14 mouse cellular contexts compared by ENCODE assay signal in genomic region chr3:27288909-27289308, GRCm38 (mm10). TPM values are rescaled to one million over a fixed set of nuclear protein-coding genes. Genes with fewer than 3 reads are reported as not detected.
DNase-seq lines count a peak whose midpoint lies in the region; ATAC-seq and TF ChIP-seq lines count a peak whose summit lies in the region.
"Had no signal": no experiment of that assay in that cellular context is flagged by ENCODE, and none has a peak within 500 bp of the region (broad histone marks: within the 10 kb centered on the region; RNA-seq: fewer than 3 reads in every experiment).

No protein-coding gene starts in this region.

- intact Hi-C loops in heart, postnatal 14 days (cut with DNase I): loop anchor here (1.0 kb wide), 1 partner anchor 31 kb away; no protein-coding TSS in a partner anchor

- ATAC-seq in granulocyte monocyte progenitor cell, adult 5-6 weeks (replicated peaks; ENCODE audit: poor library complexity, severe bottlenecking): no peak
- ATAC-seq: forebrain, embryonic 16.5 days had no signal

- no peak for DNase-seq in layer of hippocampus, adult 2 months (ENCODE audit: low spot score in 2 of 2)
- DNase-seq in layer of hippocampus, adult 9-11 months: no peak
- DNase-seq in heart, adult 8-10 months (ENCODE audit: low spot score): peak; percentile 58
- peak; percentile 29 to 51 for DNase-seq in heart, postnatal 14 days
- peak; percentile 75 for DNase-seq in kidney, postnatal 14 days
- DNase-seq in spleen, adult 12 weeks (ENCODE audit: low spot score): no peak
- no peak for DNase-seq in cerebellum, adult 9-10 months
- DNase-seq: cerebellum, adult 18-20 months; liver had no signal

- 0 out of 2 replicates have a peak overlapping the region, but pooled peaks have one; percentile 1 for H3K27ac ChIP-seq in layer of hippocampus, adult 2 months
- H3K27ac ChIP-seq: embryonic facial prominence, embryonic 12.5 days; hindbrain, embryonic 12.5 days; midbrain, embryonic 12.5 days had no signal

- no peak overlapping the region for H3K4me3 ChIP-seq in layer of hippocampus, adult 2 months
- H3K4me3 ChIP-seq: embryonic facial prominence, embryonic 12.5 days; hindbrain, embryonic 12.5 days; midbrain, embryonic 12.5 days had no signal

- TF ChIP-seq CTCF in layer of hippocampus, adult 2 months (conservative IDR thresholded peaks at IDR 0.05): no peak

RNA-seq across cellular contexts. Expression of gene Tnfsf10, which starts 27.9 kb away (rescaled TPM):
- total RNA-seq in layer of hippocampus, adult 2 months (2021): 1 to 10 TPM in 1 of 2 experiments, under 1 TPM in 1; 0.83 to 1.4 TPM
- total RNA-seq in heart, adult 8-10 months (2022): 1 to 10 TPM; 7.8 to 9.9 (median 9.6) TPM
- 10 to 100 TPM; 10.9 to 12.3 TPM for total RNA-seq in heart, postnatal 14 days (2021)
- total RNA-seq in granulocyte monocyte progenitor cell, adult 5-6 weeks (2014; fragmentation: Nextera tagmentation): 5.0 and 6.3 TPM in 2 replicates
- total RNA-seq in granulocyte monocyte progenitor cell, adult 5-6 weeks (2017): 4.3 and 8.8 TPM in 2 replicates

Comparison
In these comparisons a context has a peak if more than half of its experiments do, and no peak if none do; other contexts are left out.
1. DNase-seq: peak in heart, adult 8-10 months (single experiment), heart, postnatal 14 days (2 of 2) and kidney, postnatal 14 days (single experiment); none in layer of hippocampus, adult 2 months (0 of 2), layer of hippocampus, adult 9-11 months (single experiment), spleen, adult 12 weeks (single experiment) and cerebellum, adult 9-10 months (single experiment).